Mouse (Mus musculus) gastrocnemius, postnatal 10 days (tissue): ENCODE data around the gene Casq2. TPM values are rescaled to one million over a fixed set of nuclear protein-coding genes. Genes with fewer than 3 reads are reported as not detected.
"Not testable (repeated sequence)": the region's sequence is repeated elsewhere in the genome, so short reads cannot be mapped to it uniquely, and the experiment has no call there.

Experiments used
- DNase-seq: peaks from one replicate; pipeline ENCODE4 v3.0.0; 2021; ENCODE audit warnings: mixed read lengths
- total RNA-seq, 2 experiments: library from RNA; stranded (reverse); gene quantifications; 2 replicates each; pipeline ENCODE4 v1.2.3; 2021

The Casq2 gene
- total RNA-seq, 2 experiments from 2014 or later: 270 to 288 TPM

DNA sequence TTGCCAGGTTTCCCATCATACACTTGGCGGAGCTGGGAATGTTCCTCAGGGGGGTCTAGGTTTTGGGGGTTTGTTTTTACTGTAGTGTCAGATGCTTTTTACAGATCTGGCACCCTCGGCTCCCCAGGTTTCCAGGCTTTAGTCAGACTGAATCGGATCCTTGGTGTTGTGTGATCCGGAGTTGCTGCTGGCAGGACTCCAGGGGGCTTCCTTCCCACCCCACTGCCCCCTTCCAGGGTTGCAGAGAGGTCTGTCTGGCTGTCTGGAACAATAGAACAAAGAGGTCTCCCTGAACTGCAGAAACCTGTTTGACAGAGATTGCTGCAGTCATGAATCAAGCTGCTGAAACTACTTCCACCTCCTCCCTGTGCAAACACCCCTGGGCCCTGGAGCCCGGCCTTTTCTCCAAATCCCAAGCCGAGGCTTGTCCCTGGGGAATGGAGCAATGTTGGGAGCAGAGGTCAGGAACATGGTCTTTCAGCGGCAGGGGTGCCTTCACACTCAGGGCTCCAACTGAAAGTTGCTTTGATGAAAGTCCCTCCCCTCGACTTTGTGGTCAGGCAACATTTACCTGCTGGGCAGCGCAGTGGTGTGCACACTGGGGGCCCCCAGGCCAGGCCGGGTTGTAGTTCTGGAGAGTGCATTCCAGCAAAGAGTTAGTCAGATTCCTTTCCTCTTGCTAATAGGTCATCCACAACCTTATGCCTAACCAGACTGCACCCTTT is 49.3 kb downstream of the Casq2 start:
- DNase-seq: no peak

DNA sequence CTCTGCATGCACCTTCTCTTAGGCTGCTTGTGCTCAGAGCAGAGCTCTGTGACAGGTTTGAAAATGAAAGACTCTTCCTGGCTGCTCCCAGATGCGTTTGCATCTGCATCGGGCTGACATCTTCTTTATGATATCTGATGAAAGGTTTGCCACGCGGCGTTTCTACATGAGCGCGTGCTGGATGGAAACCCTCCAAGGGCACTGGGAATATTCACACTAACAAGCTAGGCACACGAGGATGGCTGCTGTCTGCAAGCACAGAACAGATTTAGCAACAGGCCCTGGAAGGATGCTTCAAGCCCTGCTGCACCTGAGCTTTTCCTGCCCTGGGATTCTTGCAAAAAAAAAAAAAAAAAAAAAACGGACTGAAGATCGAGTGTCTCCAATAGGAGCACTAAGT is 50.9 kb downstream of the Casq2 start:
- no peak for DNase-seq

DNA sequence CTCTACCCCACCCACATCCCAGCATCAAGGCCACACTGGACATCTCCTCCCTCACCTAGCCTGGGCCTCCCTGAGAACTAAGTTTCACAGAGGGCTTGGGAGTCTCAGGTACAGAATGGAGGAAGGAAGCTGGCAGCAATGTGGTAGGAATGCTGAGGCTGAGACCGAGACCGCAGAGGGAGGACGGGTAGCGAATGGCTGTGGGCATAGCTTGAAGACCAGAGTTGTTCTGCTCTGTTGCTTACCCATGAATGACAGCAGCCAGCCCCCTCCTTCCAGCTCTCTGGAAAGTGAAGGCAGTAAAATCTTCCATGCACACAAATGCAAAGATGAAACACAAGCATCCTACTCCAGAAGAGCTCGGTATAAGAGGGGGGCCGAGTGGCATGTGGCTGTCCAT is 52.7 kb downstream of the Casq2 start:
- no peak for DNase-seq

DNA sequence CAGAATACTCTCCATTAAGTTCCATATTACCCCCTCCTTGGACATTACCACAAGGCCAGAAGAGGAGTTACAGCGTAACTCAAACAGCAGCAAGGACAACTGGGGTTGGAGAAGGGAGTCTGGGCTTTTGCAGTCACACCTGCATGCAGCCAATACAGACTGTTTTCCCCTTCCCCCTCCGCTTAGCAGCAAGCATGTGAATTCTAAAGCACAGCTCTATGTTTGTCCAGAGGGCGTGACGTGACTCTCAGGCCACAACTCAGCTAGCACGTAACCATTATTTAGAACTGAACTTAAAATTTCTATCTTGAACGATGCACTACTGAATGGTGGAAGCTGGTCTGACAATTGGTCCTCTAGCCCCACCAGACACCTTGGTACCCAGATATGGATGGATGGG is 54.4 kb downstream of the Casq2 start:
- no peak for DNase-seq

DNA sequence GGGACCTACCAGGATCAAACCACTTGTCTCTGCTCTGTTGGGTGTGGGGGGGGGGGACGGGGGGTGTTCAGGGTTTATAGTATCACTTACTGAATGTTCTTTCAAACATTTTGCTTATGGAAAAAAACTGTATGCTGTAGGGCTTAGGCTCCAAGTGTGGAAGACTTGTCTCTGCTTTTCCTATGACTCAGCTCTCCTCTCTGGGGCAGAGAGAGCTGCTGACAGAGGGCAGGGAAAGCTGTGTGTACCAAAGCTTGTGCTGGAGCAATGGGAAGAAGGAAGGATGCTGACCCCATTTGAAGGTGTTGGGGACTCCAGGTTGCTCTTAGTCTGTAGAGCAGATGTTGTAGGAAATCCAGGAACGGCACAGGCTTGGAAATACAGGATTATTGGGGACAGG is 55.2 kb downstream of the Casq2 start:
- no peak for DNase-seq

DNA sequence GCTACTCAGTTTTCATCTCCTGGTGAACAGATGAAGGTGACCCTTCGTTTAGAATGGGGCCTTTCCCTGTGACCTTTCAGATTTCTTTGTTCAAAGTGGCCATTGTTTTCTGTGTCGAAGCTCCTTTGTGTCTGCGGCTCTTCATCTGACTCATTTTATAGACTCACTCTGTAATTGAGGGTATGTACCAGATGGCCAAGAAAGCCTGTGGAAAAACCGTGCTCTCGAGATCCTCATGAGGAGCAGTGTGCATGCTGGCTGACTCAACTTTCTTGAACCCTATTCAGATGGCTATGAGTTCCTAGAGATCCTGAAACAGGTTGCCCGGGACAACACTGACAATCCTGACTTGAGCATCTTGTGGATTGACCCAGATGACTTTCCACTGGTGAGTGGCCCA is 55.7 kb downstream of the Casq2 start:
- no peak for DNase-seq

DNA sequence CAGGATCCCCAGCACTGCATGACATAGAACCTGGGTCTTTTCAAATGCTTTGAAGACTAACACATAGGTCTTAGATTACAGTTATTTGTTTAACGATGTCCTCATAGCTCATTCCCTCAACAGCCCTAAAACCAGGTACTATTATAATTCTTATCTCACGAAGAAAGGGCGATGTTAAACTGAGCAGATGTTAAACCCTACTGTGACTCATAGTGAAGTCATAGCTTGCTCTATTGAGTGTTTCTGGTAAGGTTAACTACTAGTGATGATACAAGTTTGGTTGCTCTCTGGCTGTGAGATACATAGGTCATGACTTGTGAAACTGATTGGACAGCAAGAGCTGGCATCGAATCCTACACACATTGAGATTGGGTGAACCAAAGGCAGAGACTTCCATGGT is 56.7 kb downstream of the Casq2 start:
- no peak for DNase-seq

DNA sequence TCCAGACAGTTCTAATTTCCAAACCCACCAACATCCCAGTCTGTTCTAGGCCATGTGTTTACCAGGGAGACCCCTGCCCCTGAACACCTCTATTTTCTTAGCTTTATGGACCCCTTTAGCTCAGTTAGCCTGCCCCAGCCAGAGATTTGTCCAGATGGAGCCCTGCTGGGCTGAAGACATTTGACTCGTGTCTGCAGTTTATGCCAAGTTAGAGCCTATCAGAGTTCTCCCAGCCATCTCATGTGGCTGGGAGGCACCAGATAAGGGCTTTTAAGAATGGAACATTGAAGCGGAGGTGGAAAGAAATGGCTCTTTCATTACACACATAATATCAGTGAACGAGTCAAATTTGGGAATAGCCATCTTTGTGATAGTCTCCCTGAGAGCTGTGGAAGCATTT is 57.3 kb downstream of the Casq2 start:
- DNase-seq: no peak

DNA sequence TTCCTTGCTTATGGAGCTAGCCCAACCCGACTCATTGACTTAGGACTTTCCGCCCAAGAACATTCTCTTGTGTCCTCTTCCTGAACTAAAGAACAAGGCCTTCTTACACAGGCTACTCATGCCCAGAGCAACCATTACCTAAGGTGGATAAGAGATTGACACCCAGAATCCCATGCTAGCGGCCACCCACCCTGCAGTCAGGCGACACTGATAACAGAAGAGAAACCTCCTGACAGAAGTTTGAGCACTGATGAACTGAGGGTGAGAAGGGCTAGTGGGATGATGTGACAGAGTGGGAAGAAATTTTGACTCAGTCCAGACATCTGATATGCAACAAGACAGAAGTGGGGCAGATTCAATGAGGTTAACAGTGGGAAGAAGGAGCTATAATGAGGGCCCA is 58.2 kb downstream of the Casq2 start:
- DNase-seq: no peak

DNA sequence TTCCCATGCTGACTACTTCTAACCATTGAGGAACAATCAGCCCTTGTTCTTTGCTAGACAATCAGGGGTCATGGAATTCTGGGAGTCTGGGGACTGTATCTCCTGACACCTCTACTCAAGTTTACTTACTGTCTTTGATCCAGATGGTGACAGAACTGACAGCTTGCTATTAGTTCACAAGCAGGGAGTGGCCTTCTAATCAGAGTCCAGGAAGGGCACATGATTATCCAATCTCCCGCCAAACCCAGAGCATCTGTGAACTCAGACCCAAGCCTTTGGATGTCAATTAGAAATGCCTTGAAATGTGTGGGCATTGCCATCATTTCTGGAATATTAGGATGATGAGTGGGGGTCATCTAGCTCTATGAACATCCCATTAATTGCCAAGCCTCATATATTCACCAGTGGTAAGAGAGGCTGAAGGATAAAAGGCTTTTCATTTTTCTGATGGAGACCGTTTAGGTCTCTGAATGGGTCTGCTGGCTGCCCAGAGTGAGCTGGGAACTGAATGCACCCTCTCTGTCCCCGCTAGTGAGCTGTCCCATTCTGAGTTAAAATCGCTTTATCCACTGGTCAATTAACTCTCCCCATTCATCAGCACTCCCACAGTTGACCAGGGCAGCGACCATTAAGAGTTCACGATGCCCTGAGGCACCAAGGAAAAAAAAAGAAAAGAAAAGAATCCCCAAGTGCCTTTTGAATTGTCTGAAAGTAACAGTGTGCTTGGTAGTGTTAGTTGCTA is 59.6 kb downstream of the Casq2 start:
- no peak for DNase-seq

DNA sequence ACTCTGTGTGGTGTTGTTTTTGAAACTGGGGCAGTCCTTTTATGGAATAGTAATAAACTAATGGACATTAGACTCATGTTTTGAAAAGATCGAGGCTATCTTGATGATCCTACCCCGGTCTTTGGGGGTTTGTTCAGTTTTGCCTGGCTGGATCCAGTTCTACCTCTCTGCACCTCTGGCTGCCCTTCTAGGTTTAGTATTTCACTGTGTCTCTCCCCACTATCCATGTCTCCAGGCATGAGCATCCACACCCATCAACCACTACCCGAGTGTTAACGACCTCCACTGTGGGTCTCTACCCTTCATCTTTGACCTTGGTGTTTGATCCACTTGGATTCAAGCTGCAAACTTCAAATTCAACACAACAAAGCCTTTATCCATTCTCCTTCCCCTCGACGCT is 60.2 kb downstream of the Casq2 start:
- no peak for DNase-seq

DNA sequence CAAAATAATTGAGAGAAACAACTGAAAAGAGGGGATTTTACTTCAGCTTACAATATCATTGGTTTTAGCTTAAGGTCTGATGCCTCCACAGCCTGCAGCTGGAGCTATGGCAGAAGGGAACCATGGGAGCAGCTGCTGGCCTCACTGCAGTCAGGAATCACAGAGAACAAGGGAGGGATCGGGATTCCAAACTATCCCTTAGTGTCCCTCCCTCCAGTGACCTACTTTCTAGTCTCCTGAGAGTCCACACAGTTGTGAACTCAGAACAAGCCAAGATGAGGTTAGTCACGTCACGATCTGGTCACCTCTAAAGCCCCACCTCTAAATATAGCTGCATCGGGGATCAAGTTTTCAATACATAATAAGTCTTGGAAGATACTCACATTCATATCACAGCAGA is 61.0 kb downstream of the Casq2 start:
- DNase-seq: no peak

DNA sequence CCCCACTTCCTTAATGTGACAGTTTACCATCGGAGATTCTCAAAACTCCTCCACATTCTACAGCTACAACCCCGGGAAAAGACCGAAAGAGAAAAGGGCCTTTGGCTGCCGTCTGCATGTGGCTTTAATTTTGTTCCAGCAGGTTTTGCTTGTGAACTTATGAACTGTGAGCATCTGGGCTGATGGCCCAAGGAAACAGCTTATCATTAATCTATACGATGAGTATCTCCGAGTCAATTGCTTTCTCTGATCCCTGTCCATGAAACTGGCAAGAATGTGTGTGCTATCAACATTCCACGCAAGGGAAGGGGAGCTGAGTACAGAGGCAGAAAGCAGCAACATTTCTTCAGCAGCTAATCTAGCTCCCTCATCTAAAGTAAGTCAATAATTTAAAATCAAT is 63.7 kb downstream of the Casq2 start:
- no peak for DNase-seq

DNA sequence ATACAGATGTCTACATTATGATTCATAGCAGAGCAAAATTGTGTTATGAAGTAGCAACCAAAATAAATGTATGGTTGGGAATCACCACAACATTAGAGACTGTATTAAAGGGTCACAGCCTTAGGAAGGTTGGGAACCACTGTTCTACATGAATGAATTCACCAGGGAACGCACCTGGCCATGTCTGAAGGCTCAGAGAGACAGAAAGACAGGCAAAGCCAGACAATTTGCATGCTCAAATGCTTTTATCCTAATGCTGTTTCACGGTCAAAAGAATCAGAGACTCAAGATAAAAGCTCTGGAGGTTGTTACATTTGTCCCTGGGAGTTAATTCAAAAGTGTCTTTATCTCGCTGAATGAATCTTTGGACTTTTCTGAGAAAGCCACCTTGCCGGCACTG is 65.6 kb downstream of the Casq2 start:
- DNase-seq: no peak

DNA sequence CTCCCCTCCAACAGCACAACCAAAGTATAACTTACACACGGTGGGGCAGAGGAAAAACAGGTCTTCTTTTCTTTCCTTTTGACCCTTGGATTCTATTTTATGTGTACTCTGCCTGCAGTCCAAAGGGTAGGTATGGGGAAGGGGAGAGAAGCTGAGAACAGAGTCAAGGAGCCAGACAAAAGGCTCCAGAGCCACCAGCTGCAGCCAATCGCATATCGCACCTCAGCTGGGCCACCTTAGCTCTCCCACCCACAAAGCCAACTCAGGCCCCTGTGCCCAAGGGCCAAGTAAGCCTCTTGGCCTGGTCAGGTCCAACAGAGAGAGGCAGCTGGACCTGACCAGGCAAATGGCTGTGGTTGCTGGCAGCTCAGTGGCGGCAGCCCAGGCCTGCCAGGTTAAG is 66.3 kb downstream of the Casq2 start:
- no peak for DNase-seq

DNA sequence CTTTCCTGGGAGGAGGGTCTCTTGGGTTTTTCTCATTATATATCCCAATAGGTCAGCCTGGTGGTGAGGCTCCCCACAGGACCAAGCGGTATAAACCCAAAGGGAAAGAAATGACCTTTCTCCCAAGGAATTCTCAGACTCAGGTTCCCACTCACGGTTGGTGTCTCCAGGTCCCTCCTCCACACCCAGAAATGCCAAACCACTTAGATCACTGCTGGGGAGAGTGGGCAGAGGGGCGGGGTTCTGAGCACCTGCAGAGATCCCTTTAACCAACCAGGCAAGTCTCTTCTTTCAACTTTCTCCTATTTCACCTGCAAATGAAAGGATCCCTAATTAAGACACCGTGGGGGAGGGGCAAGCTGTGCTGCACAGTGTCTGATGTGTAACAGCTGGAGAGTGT is 66.7 kb downstream of the Casq2 start:
- no peak for DNase-seq

DNA sequence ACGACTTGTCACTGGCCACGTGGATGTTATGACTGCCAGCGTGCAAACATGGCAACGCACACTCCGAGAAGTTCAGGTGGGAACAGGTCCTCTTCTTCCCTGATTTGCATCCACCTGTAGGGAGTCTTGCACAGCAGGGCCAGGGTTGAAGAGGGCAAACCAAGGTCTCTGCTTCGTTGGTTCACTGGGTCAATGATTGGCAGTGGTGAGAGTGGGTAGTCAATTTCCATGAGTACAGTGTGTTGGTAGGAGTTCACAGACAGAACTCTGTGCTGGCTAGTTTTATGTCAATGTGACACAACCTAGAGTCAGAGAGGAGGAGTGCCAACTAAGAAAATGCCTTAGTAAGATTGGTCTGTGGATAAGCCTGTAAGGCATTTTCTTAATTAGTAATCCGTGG is 67.9 kb downstream of the Casq2 start:
- no peak for DNase-seq

DNA sequence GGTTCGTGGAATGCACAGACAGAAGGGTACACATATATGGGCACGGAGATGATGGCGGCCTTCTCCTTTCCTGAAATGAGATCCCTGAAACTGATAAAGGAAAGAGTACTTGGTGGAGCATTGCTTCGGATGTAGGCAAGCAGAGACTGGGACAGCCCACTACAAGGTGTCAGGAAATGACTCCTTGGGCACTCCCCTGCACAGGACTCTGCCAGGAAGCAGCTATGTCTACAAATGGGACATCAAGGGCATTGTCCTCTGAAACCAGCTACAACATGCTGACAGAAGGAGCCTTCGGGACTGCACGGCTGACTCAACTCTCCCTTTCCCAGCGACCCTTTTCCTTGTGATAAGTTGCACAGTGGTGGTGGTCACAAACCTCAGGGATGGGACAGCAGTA is 70.5 kb downstream of the Casq2 start:
- no peak for DNase-seq

DNA sequence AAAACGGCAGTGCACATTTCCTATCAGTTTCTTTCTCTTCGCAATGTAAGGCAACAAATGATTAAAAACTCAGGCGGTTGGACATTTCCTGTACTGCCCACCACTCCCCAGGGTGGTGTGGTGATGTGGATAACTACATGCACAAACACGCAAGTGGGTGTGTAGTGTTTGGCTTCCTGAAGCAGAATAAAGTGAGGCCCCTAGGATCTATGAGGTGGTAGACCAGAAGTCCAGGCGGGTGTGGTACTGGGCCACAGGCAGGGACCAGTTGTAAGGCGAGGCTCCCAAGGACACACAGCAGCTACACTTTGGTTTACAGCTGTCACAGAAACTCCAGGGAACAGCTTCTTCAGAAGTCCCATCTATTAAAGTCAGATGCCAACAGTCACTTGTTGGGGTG is 71.4 kb downstream of the Casq2 start:
- no peak for DNase-seq

DNA sequence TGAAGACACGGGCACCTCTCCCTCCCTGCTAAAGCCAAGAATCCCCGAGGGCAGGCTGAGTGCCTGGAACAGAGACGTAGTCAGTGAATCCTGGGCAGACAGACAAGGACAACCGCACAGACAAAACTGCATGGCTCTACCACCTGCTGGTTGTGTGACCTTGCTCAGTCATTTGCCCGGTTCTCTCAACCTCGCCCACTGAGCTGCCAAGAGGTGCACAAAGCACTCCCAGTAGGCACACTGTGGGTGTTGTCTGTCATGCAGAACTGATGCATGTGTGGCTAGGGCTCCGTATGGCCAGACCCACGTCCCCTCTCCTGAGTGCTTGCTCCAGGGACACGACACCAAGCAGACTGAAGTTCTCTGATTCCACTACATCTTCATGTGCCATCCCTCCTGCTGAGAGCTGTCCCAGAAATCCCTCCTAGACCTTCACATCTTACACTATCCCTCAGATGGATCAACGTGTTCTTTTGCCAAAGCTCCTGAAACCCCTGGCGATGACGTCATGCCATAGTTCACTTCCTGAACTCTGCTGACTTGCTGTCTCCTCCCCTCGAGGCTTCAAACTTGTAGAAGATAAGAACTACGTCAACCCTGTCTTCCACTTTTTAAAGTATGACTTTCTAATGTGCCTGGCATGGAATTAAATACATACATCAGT is 72.7 kb downstream of the Casq2 start:
- no peak for DNase-seq

DNA sequence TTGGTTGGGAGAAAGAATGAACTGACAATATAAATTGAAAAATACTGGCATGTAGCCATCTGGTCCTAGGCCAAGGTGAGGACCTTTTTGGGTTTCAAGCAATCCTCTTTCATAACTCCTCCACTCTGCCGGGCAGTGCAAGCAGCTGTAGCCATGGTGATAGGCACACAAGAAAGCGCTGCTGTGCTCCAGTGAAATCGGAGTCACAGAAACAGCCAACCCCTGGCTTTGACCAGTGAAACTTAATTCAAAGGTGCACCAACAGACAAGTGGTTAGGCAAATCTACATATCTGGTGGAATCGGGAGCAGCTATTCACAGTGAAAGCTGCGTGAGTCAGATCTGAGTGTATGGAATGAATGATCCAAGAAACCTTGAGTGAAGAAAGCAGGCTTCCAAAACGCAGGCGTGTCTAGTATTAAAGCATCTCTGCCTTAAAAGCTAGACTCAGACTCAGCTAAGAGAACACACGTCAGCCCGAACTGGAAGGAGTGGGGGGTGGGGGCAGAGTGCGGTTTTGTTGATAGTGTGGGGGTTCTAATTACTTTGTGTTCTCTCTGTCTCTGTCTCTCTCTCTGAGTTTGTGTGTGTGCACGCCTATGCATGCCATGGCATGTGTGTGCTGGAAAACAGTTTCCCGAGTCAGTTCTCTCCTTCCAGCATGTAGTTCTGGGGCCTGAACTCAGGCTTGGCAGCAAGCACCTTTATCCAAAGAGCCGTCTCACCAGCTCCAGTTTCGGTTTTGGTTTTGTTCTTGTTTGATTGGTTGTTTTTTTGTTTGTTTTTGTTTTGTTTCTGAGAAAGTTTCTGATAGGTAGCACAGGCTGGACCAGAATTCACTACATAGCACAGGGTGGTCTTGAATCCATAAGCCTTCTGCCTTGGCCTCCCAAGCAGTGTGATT is 73.5 kb downstream of the Casq2 start:
- DNase-seq: no peak

DNA sequence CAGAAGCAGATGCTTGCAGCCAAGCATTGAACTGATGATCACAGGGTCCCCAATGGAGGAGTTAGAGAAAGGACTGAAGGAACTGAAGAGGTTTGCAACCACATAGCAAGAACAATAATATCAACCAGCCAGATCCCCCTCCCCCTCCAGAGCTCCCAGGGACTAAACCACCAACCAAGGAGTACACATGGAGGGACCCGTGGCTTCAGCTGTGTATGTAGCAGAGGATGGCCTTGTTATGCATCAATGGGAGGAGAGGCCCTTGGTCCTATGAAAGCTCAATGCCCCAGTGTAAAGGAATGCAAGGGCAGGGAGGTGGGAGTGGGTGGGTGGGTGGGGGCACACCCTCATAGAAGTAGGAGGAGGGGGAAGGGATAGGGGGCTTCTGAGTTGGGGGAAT is 77.6 kb downstream of the Casq2 start:
- not testable (repeated sequence) for DNase-seq

DNA sequence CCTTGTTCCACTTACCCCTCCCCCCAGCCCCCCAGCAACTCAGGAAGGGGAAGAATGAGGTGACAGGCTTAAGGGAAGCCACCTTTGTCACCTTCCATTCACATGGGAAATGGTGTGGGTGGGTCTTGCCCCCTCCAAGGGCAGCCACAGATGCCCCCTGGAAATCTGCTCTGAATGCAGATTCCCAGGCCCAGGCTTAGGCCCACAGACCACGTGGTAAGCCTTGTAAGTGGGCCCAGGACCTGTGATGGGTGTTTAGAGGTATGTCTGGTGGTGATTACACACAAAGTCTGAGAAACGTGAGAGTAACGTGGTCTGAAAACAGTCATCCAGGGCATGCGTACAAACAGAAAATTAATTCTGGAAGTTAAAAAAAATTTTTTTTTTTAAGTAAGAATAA is 78.7 kb downstream of the Casq2 start:
- no peak for DNase-seq
